Mouse (Mus musculus): ENCODE results near the gene Fxyd5.

Gene Fxyd5

DNA sequence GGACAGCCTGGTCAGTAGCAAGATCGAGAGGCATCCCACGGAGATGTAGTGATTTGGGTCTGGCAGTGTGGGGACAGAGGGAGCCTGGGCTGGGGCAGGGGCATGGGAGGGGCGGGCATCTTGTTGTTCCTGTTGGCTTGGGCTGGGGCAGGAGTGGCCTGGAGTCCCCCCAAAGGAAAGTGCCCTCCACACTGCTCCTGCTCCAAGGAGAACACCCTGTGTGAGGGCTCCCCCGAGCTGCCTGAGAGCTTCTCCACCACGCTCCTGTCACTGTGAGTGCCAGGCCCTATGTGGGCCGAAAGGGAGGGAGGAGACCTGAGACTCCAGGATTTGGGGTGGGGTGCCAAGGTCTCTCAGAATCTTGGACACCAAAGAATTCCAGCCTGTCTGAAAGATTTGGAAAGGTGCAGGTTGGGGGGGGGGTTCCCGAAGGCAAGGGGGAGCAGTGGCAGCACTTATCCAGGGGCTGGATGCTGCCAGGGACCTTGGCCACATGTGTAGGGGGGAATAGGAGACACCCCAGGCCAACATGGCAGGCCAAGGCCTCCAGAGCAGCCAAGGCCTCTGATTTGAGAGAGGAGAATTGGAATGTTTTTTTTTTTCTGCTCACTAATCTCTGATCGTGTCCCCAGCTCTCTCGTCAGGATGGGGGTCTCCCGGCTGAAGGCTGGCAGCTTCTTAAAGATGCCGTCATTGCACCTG is 17.8 kb upstream of the Fxyd5 start:
- no peak for DNase-seq

GRCm38 (mm10) chr7:31059108-31059507 is 16.8 kb upstream of the Fxyd5 start, which contains the start of gene Lgi4:
Gene Lgi4, plus strand, starts transcription at chr7:31059342.
- DNase-seq = peak; percentile 82

GRCm38 (mm10) chr7:31058211-31058610 is 15.9 kb upstream of the Fxyd5 start:
- no peak for DNase-seq

- DNase-seq = no peak
Measured at GRCm38 (mm10) chr7:31057730-31058129, 15.4 kb upstream of the Fxyd5 start.

DNA sequence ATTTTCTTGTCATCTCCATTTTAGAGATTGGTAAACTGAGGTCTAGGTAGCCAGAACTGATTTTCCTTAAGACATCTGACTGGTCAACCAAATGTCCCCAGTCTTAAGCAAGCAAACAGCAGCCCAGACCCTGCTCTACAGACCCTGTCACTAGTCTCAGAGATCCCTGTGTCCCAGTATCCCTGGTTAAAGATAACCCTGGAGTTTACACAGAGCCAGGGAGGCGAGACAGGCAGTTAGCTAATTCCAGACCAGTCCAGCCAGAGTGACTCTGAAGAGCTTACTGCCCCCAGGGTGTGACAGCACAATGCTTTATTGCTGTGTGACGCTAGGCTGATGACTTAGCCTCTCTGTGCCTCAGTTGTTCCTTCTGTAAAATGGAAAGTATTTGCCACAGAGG is 14.8 kb upstream of the Fxyd5 start, which contains the start of gene Fxyd1:
TSS of gene Fxyd1 (minus strand) at position 129 of the 400 bp plus-strand sequence.
- no peak for DNase-seq

DNA sequence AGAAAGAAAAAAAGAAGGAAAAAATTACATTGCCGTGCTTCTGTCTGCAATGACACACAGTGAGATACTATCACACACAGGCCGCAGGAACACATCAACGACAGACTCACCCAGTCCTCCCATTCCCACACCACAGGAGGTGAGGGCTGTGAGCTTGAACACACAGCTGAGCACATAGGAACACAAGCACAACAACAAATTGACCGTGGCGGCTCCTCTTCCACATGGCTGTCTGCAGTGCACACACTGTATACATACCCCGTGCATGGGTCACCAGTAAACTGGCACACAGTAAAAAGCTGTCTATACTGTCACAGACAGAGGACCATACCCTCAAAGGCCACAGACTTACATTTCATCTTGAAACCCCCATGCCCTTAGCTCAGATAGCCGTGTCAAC is 14.2 kb upstream of the Fxyd5 start:
- no peak for DNase-seq

- no peak for DNase-seq
Measured at GRCm38 (mm10) chr7:31055883-31056282, 13.6 kb upstream of the Fxyd5 start.

- peak; percentile 41 for DNase-seq
Measured at GRCm38 (mm10) chr7:31055354-31055824, 13.1 kb upstream of the Fxyd5 start.

DNA sequence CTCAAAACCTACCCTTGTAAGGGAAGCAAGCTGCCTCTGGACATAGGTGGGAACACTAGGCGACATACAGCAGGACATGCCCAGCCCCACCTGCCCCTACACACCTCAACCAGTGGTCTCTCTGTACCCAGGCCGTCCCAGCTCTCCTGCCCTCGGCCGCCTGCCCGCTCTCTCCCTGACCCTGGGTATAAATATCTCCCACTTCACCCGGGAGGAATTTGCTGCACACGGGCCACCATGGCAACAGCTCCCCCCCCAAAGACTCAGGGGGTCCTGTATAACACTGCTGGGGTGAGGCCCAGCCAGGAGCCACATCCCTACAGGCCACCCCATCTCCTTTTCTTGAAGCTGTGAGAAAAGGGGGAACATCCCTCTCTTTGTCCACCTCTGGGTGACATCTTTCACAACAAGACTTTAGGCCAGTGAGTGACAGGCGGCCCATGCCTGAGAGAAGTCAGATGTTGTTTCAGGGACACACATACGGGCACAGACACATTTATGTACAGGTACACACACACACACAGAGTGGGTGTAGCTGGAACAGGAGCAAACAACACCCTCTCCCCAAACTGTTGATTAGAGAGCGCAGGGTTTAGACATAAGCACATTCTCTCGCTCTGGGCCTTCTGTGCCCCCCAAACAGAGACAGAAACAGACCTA is 12.5 kb upstream of the Fxyd5 start:
- DNase-seq = no peak

DNA sequence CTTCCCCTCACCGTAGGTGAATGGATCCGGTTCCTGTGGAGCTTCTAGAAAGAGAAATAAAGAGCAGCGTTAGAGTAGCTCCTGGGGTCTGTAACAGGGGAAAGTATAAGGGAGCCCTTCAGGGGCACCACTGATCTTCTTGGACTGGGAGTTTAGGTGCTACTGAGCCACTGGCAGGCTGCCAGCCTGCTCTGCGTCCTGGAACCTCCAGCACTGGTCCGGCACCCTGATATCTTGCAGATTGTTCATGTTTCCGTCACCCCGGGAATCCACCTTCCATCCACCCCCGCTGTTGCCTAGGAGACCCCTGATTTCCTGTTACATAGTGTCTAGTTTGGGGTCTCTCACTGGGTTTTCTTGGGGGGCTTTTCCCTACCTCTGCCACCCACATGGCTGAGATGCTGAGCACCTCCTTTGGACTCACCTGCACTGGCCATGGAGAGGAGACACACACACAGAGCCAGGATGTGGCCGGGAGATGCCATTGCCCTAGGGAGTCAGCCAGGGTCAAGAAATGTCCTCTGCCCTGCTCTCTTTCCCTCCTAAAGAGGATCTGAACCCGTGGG is 11.7 kb upstream of the Fxyd5 start:
- peak; percentile 48 for DNase-seq

- peak; percentile 85 for DNase-seq
Measured at GRCm38 (mm10) chr7:31052636-31053434, 10.6 kb upstream of the Fxyd5 start.

- DNase-seq = peak; percentile 36
Measured at GRCm38 (mm10) chr7:31052251-31052635, 10.0 kb upstream of the Fxyd5 start.

DNA sequence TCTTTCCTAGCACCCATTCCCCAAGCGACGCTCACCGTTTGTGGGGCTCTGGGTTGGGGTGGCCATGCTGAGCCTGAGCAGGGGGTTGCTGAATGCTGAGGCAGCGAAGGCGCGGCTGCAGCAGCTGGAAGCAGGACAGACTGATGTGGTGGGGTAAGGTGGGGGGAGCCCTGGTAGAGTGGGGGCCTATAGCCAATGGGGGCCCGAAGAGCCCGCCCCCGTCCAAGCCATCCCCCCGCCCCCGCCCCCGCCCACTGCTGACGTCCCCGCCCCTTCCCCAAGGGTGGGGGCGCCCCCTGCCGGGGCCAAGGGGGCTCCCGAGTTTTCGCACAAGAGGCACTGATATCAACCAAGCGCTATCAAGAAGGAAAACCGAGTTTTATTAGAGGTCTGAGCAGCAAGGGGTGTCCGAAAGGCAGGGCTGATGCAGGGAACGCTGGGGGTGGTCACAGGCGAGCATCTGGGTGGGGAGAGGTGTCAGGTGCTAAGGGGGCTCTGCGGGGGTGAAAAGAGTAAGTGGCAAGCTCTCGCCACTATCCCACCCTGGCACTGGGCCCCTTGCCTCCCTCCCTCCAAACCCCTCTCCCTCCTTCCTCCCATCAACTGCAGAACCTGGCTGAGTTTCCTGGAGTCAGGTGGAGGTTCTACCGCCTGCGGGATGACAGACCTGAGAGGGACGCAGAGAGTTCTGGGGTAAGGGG is 9.2 kb upstream of the Fxyd5 start, which contains the start of gene Fxyd7:
TSS of gene Fxyd7 (minus strand) at position 147 of the 701 bp plus-strand sequence.
- DNase-seq = peak; percentile 55

DNA sequence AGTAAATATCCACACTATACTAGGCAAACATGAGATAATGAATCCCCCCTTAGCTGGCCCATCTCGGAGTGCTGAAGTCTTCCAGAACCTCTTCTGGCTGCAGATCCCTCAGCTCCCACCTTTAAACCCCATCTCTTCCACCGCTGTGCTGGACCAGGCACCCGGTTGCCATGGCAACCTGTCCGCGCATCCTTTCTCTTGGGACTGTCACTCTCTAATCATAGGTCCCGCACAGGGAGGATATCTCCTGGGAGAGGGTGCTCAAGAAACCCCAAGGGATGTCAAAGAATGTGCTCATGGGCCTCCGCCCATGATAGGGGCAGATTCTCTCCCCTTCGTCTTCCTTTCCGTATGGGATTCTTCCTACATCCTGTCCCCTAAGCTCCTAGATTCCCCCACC is 8.6 kb upstream of the Fxyd5 start:
- peak; percentile 54 for DNase-seq

DNA sequence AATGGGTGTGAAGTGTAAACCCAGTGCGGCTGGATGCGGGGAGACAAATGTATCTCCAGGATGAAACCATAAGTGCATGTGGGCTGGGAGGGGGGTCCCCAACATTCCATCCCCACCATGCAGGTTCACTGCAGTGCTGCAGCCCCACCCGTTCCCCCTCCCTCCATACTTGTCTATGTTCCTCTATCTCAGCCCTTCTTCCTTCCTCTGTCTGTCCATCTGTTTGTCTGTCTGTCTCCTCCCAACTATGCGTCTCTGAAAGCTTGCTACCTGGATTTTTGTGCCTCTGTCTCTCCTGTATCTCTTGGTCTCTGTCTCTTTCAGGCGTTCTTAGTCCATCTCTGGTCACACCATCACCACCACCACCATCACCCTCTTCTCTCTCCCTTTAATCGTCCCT is 8.2 kb upstream of the Fxyd5 start:
- no peak for DNase-seq

DNA sequence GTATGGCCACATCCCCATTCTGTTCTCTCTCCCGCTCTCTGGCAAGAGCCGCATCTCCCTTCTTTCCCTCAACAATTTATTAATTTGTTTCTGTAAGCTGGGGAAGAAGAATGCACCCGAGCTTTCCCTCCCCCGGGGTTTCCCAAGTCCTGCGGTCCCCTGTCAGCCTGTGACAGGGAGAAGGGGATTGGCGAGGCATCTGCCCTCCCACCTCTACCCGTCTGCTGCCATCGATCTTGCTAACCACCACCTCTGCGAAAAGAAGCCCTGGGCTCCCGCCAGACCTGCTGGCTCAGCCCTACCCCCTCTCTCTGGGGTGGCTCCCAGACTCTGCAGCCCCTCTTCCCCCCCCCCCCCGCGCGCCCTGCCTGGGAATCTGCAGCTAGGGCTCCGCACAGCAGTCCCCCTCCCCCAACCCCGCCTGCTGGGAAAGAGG is 7.6 kb upstream of the Fxyd5 start:
- DNase-seq = no peak

DNA sequence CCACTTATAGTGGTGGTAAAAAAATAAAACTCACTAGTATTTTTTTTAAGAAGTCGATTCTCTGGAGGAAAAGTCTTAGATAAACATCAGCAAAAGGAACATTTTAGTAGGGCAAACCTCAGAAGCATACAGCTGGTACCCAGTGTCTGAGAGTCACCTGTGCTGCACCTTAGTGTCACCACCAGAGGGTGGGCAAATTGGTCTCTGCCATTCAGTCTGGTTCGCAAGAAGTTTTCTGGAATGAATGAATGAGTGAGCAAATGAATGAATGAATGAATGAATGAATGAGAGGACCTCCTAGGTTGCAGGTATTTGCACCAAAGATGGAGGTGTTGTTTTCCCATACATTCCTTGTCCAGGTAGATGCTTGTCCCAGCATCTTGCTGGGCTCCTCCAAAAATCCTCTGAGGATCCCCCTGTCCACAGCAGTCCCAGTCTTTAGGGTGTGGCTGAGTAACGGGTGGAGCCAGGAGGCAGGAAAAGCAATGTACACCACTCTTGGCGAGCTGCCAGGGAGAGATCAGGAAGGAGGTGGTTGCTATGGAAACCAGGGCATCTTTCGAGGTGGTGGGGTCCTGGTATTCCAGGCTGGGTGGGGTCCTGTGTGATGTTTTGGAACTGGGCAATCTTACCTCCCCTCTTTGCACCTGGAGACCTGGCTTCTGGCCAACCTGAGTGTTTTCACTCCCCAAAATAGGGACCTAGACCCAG is 7.0 kb upstream of the Fxyd5 start:
- DNase-seq = peak; percentile 68

GRCm38 (mm10) chr7:31041662-31042315 is 492 bp downstream of the Fxyd5 start:
- DNase-seq = no peak

- DNase-seq = no peak
Measured at GRCm38 (mm10) chr7:31041023-31041407, 1.3 kb downstream of the Fxyd5 start.

DNA sequence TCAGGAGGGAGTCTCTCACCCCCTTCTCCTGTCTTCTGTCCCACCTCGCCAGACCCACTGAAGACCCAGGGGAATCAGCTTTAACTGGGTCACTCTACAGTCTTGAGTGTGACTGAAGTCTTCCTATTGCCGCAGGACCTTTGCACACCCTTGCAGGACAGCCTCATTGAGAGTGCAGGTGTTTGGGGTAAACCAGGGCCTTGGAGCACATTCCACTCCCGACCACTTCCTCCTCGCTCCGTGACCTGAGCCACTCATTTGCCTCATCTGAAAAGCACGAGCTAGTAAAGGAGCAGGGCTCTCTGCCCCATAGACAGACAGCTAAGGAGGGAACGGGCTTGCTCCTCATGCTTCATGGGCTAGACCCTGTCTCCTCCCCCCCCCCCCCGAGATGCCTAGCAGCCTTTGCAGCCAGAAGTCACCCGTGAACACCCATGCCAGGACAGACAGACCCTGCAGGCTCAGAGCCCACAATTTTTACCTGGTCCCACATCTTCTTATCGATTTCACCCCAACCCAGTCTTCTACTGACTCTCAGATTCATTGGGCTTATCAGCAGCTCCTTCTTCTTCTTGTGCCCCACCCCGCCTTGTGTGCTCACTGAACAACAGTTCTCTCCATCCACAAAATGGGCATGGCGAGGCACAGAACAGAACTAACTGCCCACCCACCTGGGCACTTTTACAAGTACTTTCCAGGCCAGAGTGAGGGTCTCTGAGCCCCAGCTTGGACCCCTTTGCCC is 1.8 kb downstream of the Fxyd5 start:
- DNase-seq = no peak

Measured in cerebellum, adult 8-10 months (tissue).